Mouse (Mus musculus): ENCODE measurements at regions not wholly inside any gene's neighbourhood (a gene's known extent, or its start where the extent isn't known, plus 50 kb on each side); places are given as distances from the start of the nearest gene placed in this dataset.

GRCm38 (mm10) chr12:107812549-107813335, 190.7 kb downstream of the Bcl11b start:
- H3K36me3 ChIP-seq (ENCODE audit: control insufficient read depth, insufficient read depth, low read length) = no peaks in the 10 kb centered on the region
- no peak overlapping the region for H3K4me3 ChIP-seq (ENCODE audit: low read depth, low read length)
- ATAC-seq (0 out of 2 replicates have a peak, but pooled peaks have one; percentile 34), DNase-seq (ENCODE audit: low spot score) (peak; percentile 53)
- H3K27me3 ChIP-seq (replicated peaks; ENCODE audit: control insufficient read depth, insufficient read depth, low read length) = no peaks in the 10 kb centered on the region
- H3K27ac ChIP-seq (ENCODE audit: low read depth, low read length) = no peak overlapping the region
- H3K4me2 ChIP-seq (ENCODE audit: low read length) = no peak overlapping the region
- WGBS = 61% methylated on average over 14 of the region's 14 CpGs
- H3K9ac ChIP-seq (ENCODE audit: low read length) = no peak overlapping the region
- no peaks in the 10 kb centered on the region for H3K9me3 ChIP-seq (replicated peaks; ENCODE audit: control insufficient read depth, low read length)
- peaks cover 8% of the 10 kb centered on the region; the same call in 1 of the 2 replicates for H3K4me1 ChIP-seq (ENCODE audit: control insufficient read depth, insufficient read depth, low read length)

GRCm38 (mm10) chr12:107814926-107815325, 188.5 kb downstream of the Bcl11b start:
- Histone ChIP-seq H3K27ac (ENCODE audit: low read depth, low read length) (no peak overlapping the region), H3K27me3 (replicated peaks; ENCODE audit: control insufficient read depth, insufficient read depth, low read length) (no peaks in the 10 kb centered on the region), H3K4me1 (ENCODE audit: control insufficient read depth, insufficient read depth, low read length) (no peaks in the 10 kb centered on the region), H3K36me3 (ENCODE audit: control insufficient read depth, insufficient read depth, low read length) (no peaks in the 10 kb centered on the region), H3K9ac (ENCODE audit: low read length) (no peak overlapping the region), H3K4me2 (ENCODE audit: low read length) (no peak overlapping the region), H3K4me3 (ENCODE audit: low read depth, low read length) (no peak overlapping the region), H3K9me3 (replicated peaks; ENCODE audit: control insufficient read depth, low read length) (no peaks in the 10 kb centered on the region)
- no peak for ATAC-seq
- 84% methylated on average over 7 of the region's 7 CpGs for WGBS
- DNase-seq (ENCODE audit: low spot score) = no peak

GRCm38 (mm10) chr12:107823768-107824394, 179.5 kb downstream of the Bcl11b start:
- H3K27me3 ChIP-seq (replicated peaks; ENCODE audit: control insufficient read depth, insufficient read depth, low read length) = no peaks in the 10 kb centered on the region
- DNase-seq (ENCODE audit: low spot score) = no peak
- ATAC-seq = no peak
- no peaks in the 10 kb centered on the region for H3K9me3 ChIP-seq (replicated peaks; ENCODE audit: control insufficient read depth, low read length)
- no peak overlapping the region for H3K4me3 ChIP-seq (ENCODE audit: low read depth, low read length)
- no peak overlapping the region for H3K4me2 ChIP-seq (ENCODE audit: low read length)
- H3K36me3 ChIP-seq (ENCODE audit: control insufficient read depth, insufficient read depth, low read length) = no peaks in the 10 kb centered on the region
- no peaks in the 10 kb centered on the region for H3K4me1 ChIP-seq (ENCODE audit: control insufficient read depth, insufficient read depth, low read length)
- H3K9ac ChIP-seq (ENCODE audit: low read length) = no peak overlapping the region
- no peak overlapping the region for H3K27ac ChIP-seq (ENCODE audit: low read depth, low read length)
- 85% methylated on average over 5 of the region's 5 CpGs for WGBS

- WGBS = 97% methylated on average over 4 of the region's 4 CpGs
- no peak overlapping the region for H3K27ac ChIP-seq (ENCODE audit: low read depth, low read length)
Observed at GRCm38 (mm10) chr12:107825921-107826320, 177.5 kb downstream of the Bcl11b start.

GRCm38 (mm10) chr12:107831400-107832128, 171.8 kb downstream of the Bcl11b start:
- no peak overlapping the region for H3K4me3 ChIP-seq (ENCODE audit: low read depth, low read length)
- H3K9me3 ChIP-seq (replicated peaks; ENCODE audit: control insufficient read depth, low read length) = no peaks in the 10 kb centered on the region
- 41% methylated on average over 13 of the region's 13 CpGs for WGBS
- no peaks in the 10 kb centered on the region for H3K27me3 ChIP-seq (replicated peaks; ENCODE audit: control insufficient read depth, insufficient read depth, low read length)
- no peak overlapping the region for H3K9ac ChIP-seq (ENCODE audit: low read length)
- H3K27ac ChIP-seq (ENCODE audit: low read depth, low read length) = no peak overlapping the region
- DNase-seq (ENCODE audit: low spot score) (no peak), ATAC-seq (no peak)
- H3K4me1 ChIP-seq (ENCODE audit: control insufficient read depth, insufficient read depth, low read length) = no peaks in the 10 kb centered on the region
- no peak overlapping the region for H3K4me2 ChIP-seq (ENCODE audit: low read length)
- H3K36me3 ChIP-seq (ENCODE audit: control insufficient read depth, insufficient read depth, low read length) = no peaks in the 10 kb centered on the region

More at GRCm38 (mm10) chr12:107825921-107826320, 177.5 kb downstream of the Bcl11b start:
- H3K36me3 ChIP-seq (ENCODE audit: control insufficient read depth, insufficient read depth, low read length) = no peaks in the 10 kb centered on the region
- no peak overlapping the region for H3K4me2 ChIP-seq (ENCODE audit: low read length)
- H3K4me1 ChIP-seq (ENCODE audit: control insufficient read depth, insufficient read depth, low read length) = no peaks in the 10 kb centered on the region
- DNase-seq (ENCODE audit: low spot score) = no peak
- H3K9me3 ChIP-seq (replicated peaks; ENCODE audit: control insufficient read depth, low read length) = no peaks in the 10 kb centered on the region
- H3K27me3 ChIP-seq (replicated peaks; ENCODE audit: control insufficient read depth, insufficient read depth, low read length) = no peaks in the 10 kb centered on the region
- H3K9ac ChIP-seq (ENCODE audit: low read length) = no peak overlapping the region
- no peak for ATAC-seq
- H3K4me3 ChIP-seq (ENCODE audit: low read depth, low read length) = no peak overlapping the region

- Histone ChIP-seq H3K9ac (ENCODE audit: low read length) (no peak overlapping the region), H3K36me3 (ENCODE audit: control insufficient read depth, insufficient read depth, low read length) (no peaks in the 10 kb centered on the region), H3K4me3 (ENCODE audit: low read depth, low read length) (no peak overlapping the region), H3K4me2 (ENCODE audit: low read length) (no peak overlapping the region), H3K4me1 (ENCODE audit: control insufficient read depth, insufficient read depth, low read length) (no peaks in the 10 kb centered on the region), H3K27me3 (replicated peaks; ENCODE audit: control insufficient read depth, insufficient read depth, low read length) (no peaks in the 10 kb centered on the region), H3K9me3 (replicated peaks; ENCODE audit: control insufficient read depth, low read length) (no peaks in the 10 kb centered on the region), H3K27ac (ENCODE audit: low read depth, low read length) (no peak overlapping the region)
- ATAC-seq (no peak), DNase-seq (ENCODE audit: low spot score) (no peak)
- WGBS = 95% methylated on average over 8 of the region's 8 CpGs
Observed at GRCm38 (mm10) chr12:107833001-107833400, 170.4 kb downstream of the Bcl11b start.

GRCm38 (mm10) chr12:107834512-107834911, 168.9 kb downstream of the Bcl11b start:
- H3K4me3 ChIP-seq (ENCODE audit: low read depth, low read length) = no peak overlapping the region
- no peaks in the 10 kb centered on the region for H3K36me3 ChIP-seq (ENCODE audit: control insufficient read depth, insufficient read depth, low read length)
- no peaks in the 10 kb centered on the region for H3K27me3 ChIP-seq (replicated peaks; ENCODE audit: control insufficient read depth, insufficient read depth, low read length)
- H3K27ac ChIP-seq (ENCODE audit: low read depth, low read length) = no peak overlapping the region
- no peak overlapping the region for H3K9ac ChIP-seq (ENCODE audit: low read length)
- ATAC-seq = no peak
- H3K9me3 ChIP-seq (replicated peaks; ENCODE audit: control insufficient read depth, low read length) = no peaks in the 10 kb centered on the region
- no peaks in the 10 kb centered on the region for H3K4me1 ChIP-seq (ENCODE audit: control insufficient read depth, insufficient read depth, low read length)
- DNase-seq (ENCODE audit: low spot score) = no peak
- H3K4me2 ChIP-seq (ENCODE audit: low read length) = no peak overlapping the region
- WGBS = 92% methylated on average over 5 of the region's 5 CpGs

GRCm38 (mm10) chr12:107837741-107838140, 165.7 kb downstream of the Bcl11b start:
- DNase-seq (ENCODE audit: low spot score) (no peak), ATAC-seq (no peak)
- H3K4me3 ChIP-seq (ENCODE audit: low read depth, low read length) = no peak overlapping the region
- no peak overlapping the region for H3K9ac ChIP-seq (ENCODE audit: low read length)
- no peaks in the 10 kb centered on the region for H3K9me3 ChIP-seq (replicated peaks; ENCODE audit: control insufficient read depth, low read length)
- 76% methylated on average over 12 of the region's 12 CpGs for WGBS
- H3K27me3 ChIP-seq (replicated peaks; ENCODE audit: control insufficient read depth, insufficient read depth, low read length) = no peaks in the 10 kb centered on the region
- no peak overlapping the region for H3K27ac ChIP-seq (ENCODE audit: low read depth, low read length)
- no peak overlapping the region for H3K4me2 ChIP-seq (ENCODE audit: low read length)
- H3K4me1 ChIP-seq (ENCODE audit: control insufficient read depth, insufficient read depth, low read length) = no peaks in the 10 kb centered on the region
- H3K36me3 ChIP-seq (ENCODE audit: control insufficient read depth, insufficient read depth, low read length) = no peaks in the 10 kb centered on the region
